Mouse (Mus musculus): ENCODE measurements at regions not wholly inside any gene's neighbourhood (a gene's known extent, or its start where the extent isn't known, plus 50 kb on each side); places are given as distances from the start of the nearest gene placed in this dataset.

GRCm38 (mm10) chr10:92438621-92439394 is 283.4 kb downstream of the Nedd1 start:
- H3K27me3 ChIP-seq (ENCODE audit: control insufficient read depth, insufficient read depth, low read length) = no peaks in the 10 kb centered on the region
- H3K4me1 ChIP-seq (ENCODE audit: control insufficient read depth, insufficient read depth, low read length) = no peaks in the 10 kb centered on the region
- no peak overlapping the region for H3K4me3 ChIP-seq (ENCODE audit: control insufficient read depth, low read depth, low read length)
- no peaks in the 10 kb centered on the region for H3K36me3 ChIP-seq (ENCODE audit: control insufficient read depth, insufficient read depth, low read length)
- TF ChIP-seq POLR2A (IDR thresholded peaks at IDR 0.05; ENCODE audit: control insufficient read depth, low read depth, low read length) (no peak), CTCF (IDR thresholded peaks at IDR 0.05; ENCODE audit: control insufficient read depth, insufficient read depth, insufficient replicate concordance, low read depth, low read length) (no peak)
- H3K27ac ChIP-seq (ENCODE audit: control insufficient read depth, insufficient read depth, low read depth, low read length) = no peak overlapping the region

DNA sequence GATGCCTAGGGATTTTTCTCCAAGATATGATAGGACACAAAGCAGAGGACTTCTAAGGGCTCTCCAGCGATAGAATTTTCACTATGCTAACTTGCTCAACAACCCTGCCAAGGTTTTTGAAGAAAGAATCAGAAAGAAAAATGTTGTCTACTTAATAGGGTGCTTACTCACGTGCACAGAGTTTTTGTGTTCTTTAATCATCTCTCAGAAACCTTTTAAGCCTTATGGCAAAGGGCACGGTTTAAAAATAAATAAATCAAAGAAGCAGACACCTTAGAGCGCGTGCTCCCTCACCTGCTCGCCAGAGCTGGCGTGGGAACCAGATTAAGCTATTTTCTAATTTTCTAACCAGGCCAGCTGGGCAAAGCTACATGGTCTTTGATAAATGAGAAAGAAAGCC is 293.0 kb downstream of the Nedd1 start:
- Histone ChIP-seq H3K27ac (ENCODE audit: control insufficient read depth, insufficient read depth, low read depth, low read length) (no peak overlapping the region), H3K4me3 (ENCODE audit: control insufficient read depth, low read depth, low read length) (no peak overlapping the region), H3K4me1 (ENCODE audit: control insufficient read depth, insufficient read depth, low read length) (no peaks in the 10 kb centered on the region), H3K27me3 (ENCODE audit: control insufficient read depth, insufficient read depth, low read length) (no peaks in the 10 kb centered on the region), H3K36me3 (ENCODE audit: control insufficient read depth, insufficient read depth, low read length) (no peaks in the 10 kb centered on the region)
- TF ChIP-seq CTCF (IDR thresholded peaks at IDR 0.05; ENCODE audit: control insufficient read depth, insufficient read depth, insufficient replicate concordance, low read depth, low read length) (no peak), POLR2A (IDR thresholded peaks at IDR 0.05; ENCODE audit: control insufficient read depth, low read depth, low read length) (no peak)

- H3K27ac ChIP-seq (ENCODE audit: control insufficient read depth, insufficient read depth, low read depth, low read length) = no peak overlapping the region
- H3K4me1 ChIP-seq (ENCODE audit: control insufficient read depth, insufficient read depth, low read length) = no peaks in the 10 kb centered on the region
- no peaks in the 10 kb centered on the region for H3K27me3 ChIP-seq (ENCODE audit: control insufficient read depth, insufficient read depth, low read length)
- H3K36me3 ChIP-seq (ENCODE audit: control insufficient read depth, insufficient read depth, low read length) = no peaks in the 10 kb centered on the region
- TF ChIP-seq POLR2A (IDR thresholded peaks at IDR 0.05; ENCODE audit: control insufficient read depth, low read depth, low read length) (no peak), CTCF (IDR thresholded peaks at IDR 0.05; ENCODE audit: control insufficient read depth, insufficient read depth, insufficient replicate concordance, low read depth, low read length) (no peak)
- no peak overlapping the region for H3K4me3 ChIP-seq (ENCODE audit: control insufficient read depth, low read depth, low read length)
Observed at GRCm38 (mm10) chr10:92428026-92428425, 294.2 kb downstream of the Nedd1 start.

- TF ChIP-seq CTCF (IDR thresholded peaks at IDR 0.05; ENCODE audit: control insufficient read depth, insufficient read depth, insufficient replicate concordance, low read depth, low read length) (no peak), POLR2A (IDR thresholded peaks at IDR 0.05; ENCODE audit: control insufficient read depth, low read depth, low read length) (no peak)
- H3K4me1 ChIP-seq (ENCODE audit: control insufficient read depth, insufficient read depth, low read length) = no peaks in the 10 kb centered on the region
- H3K4me3 ChIP-seq (ENCODE audit: control insufficient read depth, low read depth, low read length) = no peak overlapping the region
- H3K36me3 ChIP-seq (ENCODE audit: control insufficient read depth, insufficient read depth, low read length) = no peaks in the 10 kb centered on the region
- H3K27ac ChIP-seq (ENCODE audit: control insufficient read depth, insufficient read depth, low read depth, low read length) = no peak overlapping the region
- no peaks in the 10 kb centered on the region for H3K27me3 ChIP-seq (ENCODE audit: control insufficient read depth, insufficient read depth, low read length)
Observed at GRCm38 (mm10) chr10:92426443-92426842, 295.8 kb downstream of the Nedd1 start.

DNA sequence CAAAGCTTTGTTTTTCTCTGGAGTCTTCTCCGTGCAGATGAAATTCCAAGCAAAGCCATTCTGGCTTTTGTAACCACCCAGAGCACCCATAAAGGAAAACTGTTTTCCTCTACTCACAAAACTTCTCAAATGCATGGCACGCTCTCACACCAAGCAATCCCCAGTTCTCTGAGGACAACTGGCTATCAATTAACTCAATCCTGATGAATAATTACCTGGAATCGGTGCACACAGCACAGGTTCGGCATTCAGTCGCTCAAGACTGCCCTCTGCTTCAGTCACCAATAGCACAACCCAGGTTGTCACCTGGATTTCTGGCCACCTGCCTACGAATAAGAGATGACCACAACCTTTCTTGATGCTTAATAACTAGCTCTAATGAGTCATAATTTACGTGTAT is 309.5 kb downstream of the Nedd1 start:
- Histone ChIP-seq H3K27me3 (ENCODE audit: control insufficient read depth, insufficient read depth, low read length) (no peaks in the 10 kb centered on the region), H3K36me3 (ENCODE audit: control insufficient read depth, insufficient read depth, low read length) (no peaks in the 10 kb centered on the region), H3K27ac (ENCODE audit: control insufficient read depth, insufficient read depth, low read depth, low read length) (no peak overlapping the region), H3K4me1 (ENCODE audit: control insufficient read depth, insufficient read depth, low read length) (no peaks in the 10 kb centered on the region), H3K4me3 (ENCODE audit: control insufficient read depth, low read depth, low read length) (no peak overlapping the region)
- TF ChIP-seq POLR2A (IDR thresholded peaks at IDR 0.05; ENCODE audit: control insufficient read depth, low read depth, low read length) = no peak
- no peak for TF ChIP-seq CTCF (IDR thresholded peaks at IDR 0.05; ENCODE audit: control insufficient read depth, insufficient read depth, insufficient replicate concordance, low read depth, low read length)

GRCm38 (mm10) chr10:92410813-92411325 is 311.4 kb downstream of the Nedd1 start:
- H3K27ac ChIP-seq (ENCODE audit: control insufficient read depth, insufficient read depth, low read depth, low read length) = no peak overlapping the region
- H3K4me1 ChIP-seq (ENCODE audit: control insufficient read depth, insufficient read depth, low read length) = no peaks in the 10 kb centered on the region
- H3K4me3 ChIP-seq (ENCODE audit: control insufficient read depth, low read depth, low read length) = no peak overlapping the region
- H3K27me3 ChIP-seq (ENCODE audit: control insufficient read depth, insufficient read depth, low read length) = no peaks in the 10 kb centered on the region
- no peaks in the 10 kb centered on the region for H3K36me3 ChIP-seq (ENCODE audit: control insufficient read depth, insufficient read depth, low read length)
- no peak for TF ChIP-seq POLR2A (IDR thresholded peaks at IDR 0.05; ENCODE audit: control insufficient read depth, low read depth, low read length)
- TF ChIP-seq CTCF (IDR thresholded peaks at IDR 0.05; ENCODE audit: control insufficient read depth, insufficient read depth, insufficient replicate concordance, low read depth, low read length) = no peak

- Histone ChIP-seq H3K4me1 (ENCODE audit: control insufficient read depth, insufficient read depth, low read length) (no peaks in the 10 kb centered on the region; the same call in none of the 2 replicates), H3K36me3 (ENCODE audit: control insufficient read depth, insufficient read depth, low read length) (no peaks in the 10 kb centered on the region), H3K27me3 (ENCODE audit: control insufficient read depth, insufficient read depth, low read length) (no peaks in the 10 kb centered on the region), H3K27ac (ENCODE audit: control insufficient read depth, insufficient read depth, low read depth, low read length) (no peak overlapping the region), H3K4me3 (ENCODE audit: control insufficient read depth, low read depth, low read length) (no peak overlapping the region)
- TF ChIP-seq POLR2A (IDR thresholded peaks at IDR 0.05; ENCODE audit: control insufficient read depth, low read depth, low read length) = no peak
- no peak for TF ChIP-seq CTCF (IDR thresholded peaks at IDR 0.05; ENCODE audit: control insufficient read depth, insufficient read depth, insufficient replicate concordance, low read depth, low read length)
Observed at GRCm38 (mm10) chr10:92404697-92405293, 317.4 kb downstream of the Nedd1 start.

Data from testis, adult 2 months (tissue).